Mouse (Mus musculus): ENCODE results near the gene Csf2rb.
"Not testable (repeated sequence)": the region's sequence is repeated elsewhere in the genome, so short reads cannot be mapped to it uniquely, and the experiment has no call there.

The Csf2rb gene

GRCm38 (mm10) chr15:78325671-78326339, at the start of gene Csf2rb:
Gene Csf2rb, plus strand, starts transcription at chr15:78325752.
- DNase-seq (ENCODE audit: low spot score in 2 of 2), result no peak

DNA sequence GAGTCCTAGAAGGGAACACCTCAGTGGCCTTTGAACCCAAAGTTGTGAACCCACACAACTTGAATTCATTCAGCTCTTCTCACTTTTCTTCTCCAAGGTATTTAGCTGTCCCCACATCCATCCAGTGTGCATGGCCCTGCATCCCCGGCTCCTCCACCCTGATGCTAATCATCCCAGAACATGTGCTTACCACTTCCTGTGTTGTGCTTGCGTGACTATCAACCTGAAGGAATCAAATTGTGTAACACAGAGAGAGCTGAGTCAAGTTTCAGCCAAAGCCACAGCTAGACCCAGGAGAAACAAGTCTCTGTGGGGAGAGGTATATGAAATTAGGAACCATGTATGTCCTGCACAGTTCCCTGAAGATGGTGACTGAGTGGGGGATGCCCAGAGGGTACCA, 47.2 kb upstream of the Csf2rb start:
- no peak for DNase-seq (ENCODE audit: low spot score in 2 of 2)

DNA sequence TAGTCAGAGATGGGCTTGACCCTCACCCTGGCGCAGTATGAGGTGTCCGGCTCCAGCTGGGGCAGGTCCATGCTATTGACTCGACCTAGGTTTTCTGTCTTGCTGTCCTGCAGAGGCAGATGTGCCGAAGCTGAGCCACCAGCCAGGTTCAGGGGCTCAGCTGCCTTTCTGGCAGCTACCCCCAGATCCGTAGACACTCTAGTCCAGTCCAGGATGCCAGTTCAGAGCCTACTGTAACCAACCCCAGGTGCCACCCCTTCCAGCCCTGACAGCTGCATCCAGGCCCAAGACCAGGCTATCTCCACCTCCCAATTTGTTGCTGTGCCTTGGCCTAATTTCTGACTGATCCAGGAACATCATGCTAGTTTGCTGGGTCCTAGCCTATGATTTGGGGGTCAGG, 37.6 kb upstream of the Csf2rb start:
- no peak for DNase-seq (ENCODE audit: low spot score in 2 of 2)

GRCm38 (mm10) chr15:78289775-78290174, 35.8 kb upstream of the Csf2rb start:
- DNase-seq (ENCODE audit: low spot score in 2 of 2), result not testable (repeated sequence)

DNA sequence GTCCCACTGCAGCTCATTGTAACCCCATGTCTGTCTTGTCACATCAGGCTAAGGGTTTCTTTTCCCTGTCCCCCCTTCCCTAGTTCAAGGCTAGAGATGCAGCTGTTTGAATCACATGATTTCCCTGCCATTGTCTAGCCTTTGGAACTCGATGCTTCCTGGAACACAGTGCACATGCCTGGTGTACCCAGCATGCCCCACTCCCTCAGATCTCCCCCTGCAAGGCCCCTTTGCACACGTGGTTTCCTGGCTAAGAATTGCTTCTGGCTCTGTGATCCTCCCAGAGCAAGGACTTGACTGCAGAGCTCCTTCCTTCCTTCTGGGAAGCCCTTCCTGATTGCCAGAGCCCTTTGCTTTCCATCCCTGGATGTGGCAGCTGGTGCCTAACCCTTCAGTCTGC, 32.3 kb upstream of the Csf2rb start:
- DNase-seq (ENCODE audit: low spot score in 2 of 2), result not testable (repeated sequence)

DNA sequence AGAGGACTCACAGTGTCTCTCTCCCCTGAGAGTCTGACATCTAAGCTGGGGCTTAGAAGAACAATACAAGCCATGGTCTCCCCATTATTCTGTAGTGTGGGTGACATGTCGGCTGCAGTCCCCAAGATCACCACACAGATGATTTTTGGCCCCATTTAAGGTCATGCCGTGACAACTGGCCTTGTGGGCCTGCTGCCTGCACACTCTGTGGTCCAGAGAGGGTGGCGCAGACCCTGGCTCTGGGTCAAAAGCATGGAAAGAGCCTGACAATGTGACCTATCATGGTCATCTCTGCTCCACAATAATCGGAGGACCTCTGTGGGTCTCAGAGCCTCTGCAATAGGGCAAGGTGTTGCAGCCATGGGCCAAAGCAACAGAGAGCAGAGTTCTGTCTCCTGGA, 31.8 kb upstream of the Csf2rb start:
- no peak for DNase-seq (ENCODE audit: low spot score in 2 of 2)

- no peak for DNase-seq (ENCODE audit: low spot score in 2 of 2)
Observed at GRCm38 (mm10) chr15:78298558-78298957, 27.0 kb upstream of the Csf2rb start.

DNA sequence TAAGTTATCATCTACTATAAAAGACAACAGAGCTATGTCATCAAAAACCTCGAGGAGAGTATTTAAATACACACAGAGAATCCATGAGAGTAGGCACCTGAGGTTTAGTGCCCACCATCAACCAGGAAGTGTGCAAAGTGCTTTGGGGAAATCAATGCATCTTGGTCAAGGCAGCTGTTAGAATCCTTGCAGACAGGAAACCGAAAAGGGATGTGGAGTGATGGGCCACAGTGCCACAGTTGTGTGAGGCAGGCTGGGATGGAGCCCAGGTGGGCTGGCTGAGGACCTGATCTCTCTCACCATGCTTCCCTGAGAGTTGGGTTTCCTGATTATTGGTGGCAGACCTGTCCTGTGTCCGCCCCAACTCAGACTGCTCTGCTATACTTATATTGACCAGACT, 25.9 kb upstream of the Csf2rb start:
- no peak for DNase-seq (ENCODE audit: low spot score in 2 of 2)

DNA sequence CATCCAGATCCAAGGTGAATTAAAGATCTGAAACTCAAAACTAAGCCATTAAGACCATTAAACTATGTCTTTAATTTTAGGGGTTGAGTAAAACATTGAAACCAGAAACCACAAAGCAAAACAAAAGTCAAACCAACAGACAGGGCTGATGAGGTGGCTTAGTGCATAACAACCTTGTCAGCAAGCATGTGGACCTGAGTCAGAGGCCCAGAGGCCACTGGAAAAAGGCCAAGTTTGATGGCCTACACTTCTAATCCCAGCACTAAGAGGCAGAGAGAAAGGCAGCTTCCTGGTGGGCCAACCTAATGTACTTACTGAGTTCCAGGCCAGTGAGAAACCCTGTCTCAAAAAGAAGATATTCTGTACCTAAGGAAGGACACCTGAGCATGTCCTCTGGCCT, 24.8 kb upstream of the Csf2rb start:
- DNase-seq (ENCODE audit: low spot score in 2 of 2), result no peak

- DNase-seq (ENCODE audit: low spot score in 2 of 2), result no peak
Observed at GRCm38 (mm10) chr15:78302718-78303117, 22.8 kb upstream of the Csf2rb start.

DNA sequence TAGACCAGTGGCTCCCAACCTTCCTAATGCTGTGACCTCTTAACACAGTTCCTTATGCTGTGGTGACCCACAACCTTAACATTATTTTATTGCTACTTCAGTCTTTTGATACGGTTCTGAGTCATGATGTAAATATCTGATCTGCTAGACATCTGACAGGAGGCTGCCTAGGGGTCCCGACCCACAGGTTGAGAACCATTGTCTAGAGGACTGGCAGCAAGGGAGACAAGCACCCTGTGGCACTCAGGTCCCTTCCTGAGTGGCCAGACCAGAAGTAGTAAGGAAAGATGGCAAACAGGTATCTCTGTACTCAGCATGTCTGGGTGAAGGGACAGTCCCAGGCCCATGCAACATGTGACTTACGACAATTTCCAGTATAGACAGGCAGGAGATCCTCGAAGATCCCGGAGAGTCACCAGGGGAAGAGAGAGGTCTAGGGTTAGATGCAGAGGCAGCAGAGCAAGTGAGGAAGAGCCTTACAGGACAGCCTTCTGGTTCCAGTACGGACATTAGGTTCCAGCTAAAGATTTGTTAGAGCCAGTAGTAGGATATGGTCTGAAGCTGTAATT, 21.8 kb upstream of the Csf2rb start:
- DNase-seq (ENCODE audit: low spot score in 2 of 2), result no peak

DNA sequence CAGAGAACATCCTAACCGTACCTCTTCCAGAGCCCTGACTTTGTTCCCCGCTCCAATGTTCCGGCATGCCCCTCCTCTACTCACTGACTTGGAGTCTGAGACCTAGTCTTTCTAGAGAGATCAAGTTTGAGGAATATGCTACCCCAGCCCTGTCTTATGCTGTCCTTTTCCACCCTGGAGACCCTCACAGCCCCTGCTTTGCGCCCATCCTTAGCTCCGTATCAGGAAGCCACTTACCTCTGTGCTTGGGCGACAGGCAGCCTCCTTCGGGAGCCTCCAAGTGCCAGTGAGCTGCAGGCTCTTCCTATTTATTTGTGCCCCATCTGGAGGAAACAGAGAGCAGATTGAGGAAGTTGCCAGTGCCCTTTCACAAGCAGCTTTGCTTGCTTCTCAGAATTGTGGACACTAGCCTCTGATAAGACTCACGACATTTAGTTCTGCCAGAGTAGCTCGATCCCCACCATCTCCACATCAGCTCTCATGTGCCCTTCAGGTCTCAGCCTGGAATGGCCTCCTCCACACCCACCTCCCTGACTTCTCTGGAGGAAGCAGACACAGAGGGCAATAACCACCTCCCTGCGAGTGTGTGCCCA, 20.1 kb upstream of the Csf2rb start, which contains the start of gene Csf2rb2:
Gene Csf2rb2 (minus strand): TSS at position 381 of the 593 bp plus-strand sequence.
- DNase-seq (ENCODE audit: low spot score in 2 of 2), result no peak

GRCm38 (mm10) chr15:78309865-78310264, 15.7 kb upstream of the Csf2rb start:
- DNase-seq (ENCODE audit: low spot score in 2 of 2), result no peak

DNA sequence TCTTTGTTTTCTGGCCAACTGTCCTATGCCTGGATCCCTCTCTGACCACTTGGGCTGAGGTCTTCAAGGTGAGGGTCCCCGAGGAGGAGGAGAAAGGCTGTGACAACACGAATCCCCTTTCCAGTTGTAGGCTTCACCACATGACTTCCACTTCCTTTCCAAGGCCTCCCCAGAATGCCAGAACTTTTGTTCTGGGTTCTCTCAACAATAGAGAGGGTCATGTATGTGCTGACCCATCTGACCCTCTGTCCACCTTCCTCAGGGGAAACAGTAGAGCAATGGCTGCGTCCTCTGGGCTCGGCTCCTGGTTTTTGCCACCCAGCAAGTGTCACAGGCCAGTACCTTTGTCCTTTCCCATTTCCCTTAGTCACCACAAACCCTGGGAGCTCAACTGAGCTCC, 14.6 kb upstream of the Csf2rb start:
- no peak for DNase-seq (ENCODE audit: low spot score in 2 of 2)

- not testable (repeated sequence) for DNase-seq (ENCODE audit: low spot score in 2 of 2)
Observed at GRCm38 (mm10) chr15:78312421-78313233, 12.9 kb upstream of the Csf2rb start.

- DNase-seq (ENCODE audit: low spot score in 2 of 2), result not testable (repeated sequence)
Observed at GRCm38 (mm10) chr15:78313659-78314058, 11.9 kb upstream of the Csf2rb start.

GRCm38 (mm10) chr15:78318338-78319171, 7.0 kb upstream of the Csf2rb start:
- not testable (repeated sequence) for DNase-seq (ENCODE audit: low spot score in 2 of 2)

DNA sequence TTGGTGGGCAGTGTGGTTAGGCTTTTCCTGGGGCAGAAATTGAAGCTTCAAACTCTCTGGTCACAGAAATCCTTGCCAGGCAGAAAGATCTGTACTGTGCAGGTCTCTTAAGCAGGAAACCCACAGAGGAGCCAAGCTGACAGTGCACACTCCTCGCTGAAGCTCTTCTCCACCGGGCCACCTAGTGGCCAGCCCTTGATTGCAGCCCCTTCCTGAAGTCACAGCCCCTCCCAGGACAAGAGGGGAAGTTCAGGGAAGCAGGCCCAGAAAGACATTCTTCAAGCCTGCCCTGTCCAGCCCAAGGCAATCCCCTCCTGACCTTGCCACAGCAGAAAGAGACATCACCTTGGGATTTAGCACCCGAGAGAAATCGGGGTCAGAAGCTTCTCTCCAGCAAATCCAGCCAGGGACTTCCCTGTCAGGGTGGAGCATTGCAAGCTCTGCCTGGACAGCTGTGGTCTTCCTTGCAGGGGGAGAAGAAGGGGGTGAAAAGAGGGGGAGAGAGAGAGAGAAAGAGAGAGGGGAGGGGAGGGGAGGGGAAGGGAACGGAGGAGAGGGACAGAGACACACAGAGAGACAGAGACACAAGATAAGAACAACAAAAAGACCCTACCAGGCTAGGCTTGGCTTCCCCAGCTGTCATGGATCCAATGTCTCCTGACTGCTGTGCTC, 4.6 kb upstream of the Csf2rb start:
- peak; percentile 69 to 83 for DNase-seq (ENCODE audit: low spot score in 2 of 2)

GRCm38 (mm10) chr15:78323366-78323765, 2.2 kb upstream of the Csf2rb start:
- DNase-seq (ENCODE audit: low spot score in 2 of 2), result no peak

GRCm38 (mm10) chr15:78324294-78324693, 1.3 kb upstream of the Csf2rb start:
- DNase-seq (ENCODE audit: low spot score in 2 of 2), result no peak

- DNase-seq (ENCODE audit: low spot score in 2 of 2), result no peak
Observed at GRCm38 (mm10) chr15:78326747-78327146, 1.2 kb downstream of the Csf2rb start.
